In genomic region chr9:26549551-26549950, GRCm38 (mm10) we compare ENCODE assay signal across 13 mouse cellular contexts.
"Had no signal": no experiment of that assay in that cellular context is flagged by ENCODE, and none has a peak within 500 bp of the region (broad histone marks: within the 10 kb centered on the region; RNA-seq: fewer than 3 reads in every experiment).

No protein-coding gene starts in this region.

- H3K9ac ChIP-seq: limb, embryonic 13.5 days; liver, embryonic 14.5 days; midbrain, embryonic 12.5 days; neural tube, embryonic 12.5 days had no signal

- H3K27ac ChIP-seq: limb, embryonic 13.5 days; liver, embryonic 14.5 days; midbrain, embryonic 12.5 days; neural tube, embryonic 12.5 days had no signal

- H3K9me3 ChIP-seq: limb, embryonic 13.5 days; midbrain, embryonic 12.5 days; neural tube, embryonic 12.5 days had no signal

- ATAC-seq: hindbrain, embryonic 16.5 days; lung, postnatal 0 days had no signal

- H3K4me2 ChIP-seq: limb, embryonic 13.5 days; midbrain, embryonic 12.5 days; neural tube, embryonic 12.5 days had no signal

- H3K36me3 ChIP-seq: limb, embryonic 13.5 days; midbrain, embryonic 12.5 days; neural tube, embryonic 12.5 days had no signal

- DNase-seq: kidney, adult 11 months; kidney, adult 9 months; kidney, postnatal 10 days; lung, adult 2 months; lung, postnatal 36 days; thymus, adult 2 months; thymus, postnatal 25 days had no signal

- H3K27me3 ChIP-seq: limb, embryonic 13.5 days; midbrain, embryonic 12.5 days; neural tube, embryonic 12.5 days had no signal

- H3K4me1 ChIP-seq: limb, embryonic 13.5 days; midbrain, embryonic 12.5 days; neural tube, embryonic 12.5 days had no signal

- H3K4me3 ChIP-seq: limb, embryonic 13.5 days; midbrain, embryonic 12.5 days; neural tube, embryonic 12.5 days had no signal
